Mouse (Mus musculus): ENCODE measurements around the gene Tldc2. TPM values are rescaled to one million over a fixed set of nuclear protein-coding genes. Genes with fewer than 3 reads are reported as not detected.

Gene Tldc2
- polyA plus RNA-seq, 1 experiment from 2014 or later: not detected

DNA sequence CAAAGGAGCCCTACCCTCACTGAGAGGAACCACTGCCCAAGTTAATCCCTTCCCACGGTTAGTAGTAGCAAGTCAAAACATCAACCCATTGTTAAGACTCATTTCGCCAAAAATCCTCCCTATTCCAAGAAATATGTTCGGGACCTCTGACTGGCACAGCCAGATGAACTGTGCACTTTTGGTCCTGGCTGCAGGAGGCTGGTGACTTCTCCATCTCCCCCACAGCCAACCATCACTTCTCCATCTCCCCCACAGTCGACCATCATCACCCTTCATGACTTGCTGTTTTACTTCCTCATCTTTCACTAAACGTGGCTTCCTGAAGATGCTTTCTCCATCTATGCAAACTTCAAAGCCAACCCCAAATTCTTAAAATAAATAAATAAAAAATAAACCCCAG lies 52.0 kb downstream of the Tldc2 start:
- Histone ChIP-seq H3K4me3 (ENCODE audit: low read length) (no peak overlapping the region), H3K4me2 (ENCODE audit: low read length) (no peak overlapping the region), H3K36me3 (ENCODE audit: control insufficient read depth, insufficient read depth, low read length) (no peaks in the 10 kb centered on the region), H3K9me3 (ENCODE audit: control insufficient read depth, low read length) (no peaks in the 10 kb centered on the region), H3K27ac (ENCODE audit: low read depth, low read length) (no peak overlapping the region), H3K27me3 (replicated peaks; ENCODE audit: control insufficient read depth, insufficient read depth, low read length) (no peaks in the 10 kb centered on the region), H3K4me1 (ENCODE audit: control insufficient read depth, insufficient read depth, low read depth, low read length) (peaks cover 3% of the 10 kb centered on the region), H3K9ac (ENCODE audit: low read depth, low read length) (no peak overlapping the region)
- ATAC-seq: no peak
- WGBS: 83% methylated on average over 5 of the region's 5 CpGs

GRCm38 (mm10) chr2:157139251-157139802 lies 52.5 kb downstream of the Tldc2 start:
- H3K9ac ChIP-seq (ENCODE audit: low read depth, low read length): no peak overlapping the region
- no peak overlapping the region for H3K4me2 ChIP-seq (ENCODE audit: low read length)
- 94% methylated on average over 5 of the region's 5 CpGs for WGBS
- no peaks in the 10 kb centered on the region for H3K36me3 ChIP-seq (ENCODE audit: control insufficient read depth, insufficient read depth, low read length)
- H3K9me3 ChIP-seq (ENCODE audit: control insufficient read depth, low read length): no peaks in the 10 kb centered on the region
- no peak overlapping the region for H3K4me3 ChIP-seq (ENCODE audit: low read length)
- H3K27ac ChIP-seq (ENCODE audit: low read depth, low read length): no peak overlapping the region
- no peaks in the 10 kb centered on the region for H3K27me3 ChIP-seq (replicated peaks; ENCODE audit: control insufficient read depth, insufficient read depth, low read length)
- no peaks in the 10 kb centered on the region; the same call in none of the 2 replicates for H3K4me1 ChIP-seq (ENCODE audit: control insufficient read depth, insufficient read depth, low read depth, low read length)
- no peak for ATAC-seq

DNA sequence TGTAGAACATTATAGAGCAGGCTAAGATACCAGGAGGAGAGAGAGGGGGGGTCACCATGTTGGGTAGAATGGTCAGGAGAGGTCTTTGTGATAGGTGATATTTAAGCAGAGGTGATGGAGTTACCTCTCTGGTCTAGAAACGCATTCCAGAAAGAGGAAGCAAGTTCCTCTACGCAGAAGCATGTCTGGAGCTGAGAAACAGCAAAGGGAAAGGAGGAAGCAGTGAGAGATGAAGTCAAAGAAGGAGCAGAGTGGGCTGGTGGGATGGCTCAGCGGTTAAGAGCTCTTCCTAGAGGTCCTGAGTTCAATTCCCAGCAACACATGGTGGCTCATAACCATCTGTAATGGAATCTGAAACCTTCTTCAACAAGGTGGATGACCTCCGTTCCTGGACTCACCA lies 55.1 kb downstream of the Tldc2 start:
- WGBS: 83% methylated on average over 4 of the region's 4 CpGs
- H3K27ac ChIP-seq (ENCODE audit: low read depth, low read length): no peak overlapping the region
- H3K27me3 ChIP-seq (replicated peaks; ENCODE audit: control insufficient read depth, insufficient read depth, low read length): no peaks in the 10 kb centered on the region
- H3K9ac ChIP-seq (ENCODE audit: low read depth, low read length): no peak overlapping the region
- no peaks in the 10 kb centered on the region for H3K4me1 ChIP-seq (ENCODE audit: control insufficient read depth, insufficient read depth, low read depth, low read length)
- H3K4me2 ChIP-seq (ENCODE audit: low read length): no peak overlapping the region
- H3K9me3 ChIP-seq (ENCODE audit: control insufficient read depth, low read length): no peaks in the 10 kb centered on the region
- ATAC-seq: no peak
- H3K4me3 ChIP-seq (ENCODE audit: low read length): no peak overlapping the region
- no peaks in the 10 kb centered on the region; the same call in 1 of the 2 replicates for H3K36me3 ChIP-seq (ENCODE audit: control insufficient read depth, insufficient read depth, low read length)

- 78% methylated on average over 5 of the region's 5 CpGs for WGBS
- H3K9me3 ChIP-seq (ENCODE audit: control insufficient read depth, low read length): no peaks in the 10 kb centered on the region
- H3K27ac ChIP-seq (ENCODE audit: low read depth, low read length): no peak overlapping the region
- no peak for ATAC-seq
- H3K27me3 ChIP-seq (replicated peaks; ENCODE audit: control insufficient read depth, insufficient read depth, low read length): no peaks in the 10 kb centered on the region
- no peak overlapping the region for H3K4me3 ChIP-seq (ENCODE audit: low read length)
- no peak overlapping the region for H3K9ac ChIP-seq (ENCODE audit: low read depth, low read length)
- no peaks in the 10 kb centered on the region for H3K4me1 ChIP-seq (ENCODE audit: control insufficient read depth, insufficient read depth, low read depth, low read length)
- H3K4me2 ChIP-seq (ENCODE audit: low read length): no peak overlapping the region
- no peaks in the 10 kb centered on the region; the same call in 1 of the 2 replicates for H3K36me3 ChIP-seq (ENCODE audit: control insufficient read depth, insufficient read depth, low read length)
Measured at GRCm38 (mm10) chr2:157144132-157144531, 57.3 kb downstream of the Tldc2 start.

DNA sequence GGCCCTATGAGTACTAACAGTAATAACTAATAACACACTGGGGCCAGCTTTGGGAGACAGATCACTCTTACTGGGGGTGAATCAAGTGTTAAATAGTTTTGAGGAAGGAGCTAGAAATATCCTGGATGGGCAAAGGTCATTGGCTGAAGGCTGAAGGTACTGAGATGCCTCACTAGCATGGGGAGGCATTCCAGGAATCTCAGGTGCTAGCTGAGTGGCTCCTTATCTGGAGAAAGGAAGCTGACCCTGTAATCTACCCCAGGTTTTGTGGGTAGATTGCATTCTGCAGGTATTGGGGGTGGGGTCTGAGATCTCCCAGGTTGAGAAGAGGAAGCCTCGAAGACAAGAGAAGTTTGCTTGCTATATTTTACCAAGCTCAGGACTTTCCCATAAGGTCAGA lies 58.3 kb downstream of the Tldc2 start:
- no peak overlapping the region for H3K4me3 ChIP-seq (ENCODE audit: low read length)
- ATAC-seq: no peak
- no peaks in the 10 kb centered on the region for H3K9me3 ChIP-seq (ENCODE audit: control insufficient read depth, low read length)
- no peaks in the 10 kb centered on the region for H3K4me1 ChIP-seq (ENCODE audit: control insufficient read depth, insufficient read depth, low read depth, low read length)
- no peaks in the 10 kb centered on the region for H3K27me3 ChIP-seq (replicated peaks; ENCODE audit: control insufficient read depth, insufficient read depth, low read length)
- no peak overlapping the region for H3K9ac ChIP-seq (ENCODE audit: low read depth, low read length)
- 100% methylated on average over 1 of the region's 1 CpGs for WGBS
- H3K36me3 ChIP-seq (ENCODE audit: control insufficient read depth, insufficient read depth, low read length): peaks cover 2% of the 10 kb centered on the region; the same call in 1 of the 2 replicates
- no peak overlapping the region for H3K27ac ChIP-seq (ENCODE audit: low read depth, low read length)
- H3K4me2 ChIP-seq (ENCODE audit: low read length): no peak overlapping the region

Other genes starting within 250 kb of the Tldc2 start
- 16.0 and 20.4 TPM in 2 replicates for gene Tgif2, start 247.0 kb upstream of the Tldc2 start, polyA plus RNA-seq (2015; fragmentation: Nextera tagmentation; extraction: Ambion mirVana)
- 6.9 and 8.1 TPM in 2 replicates for gene 4930518I15Rik, start 229.1 kb upstream of the Tldc2 start, polyA plus RNA-seq (2015; fragmentation: Nextera tagmentation; extraction: Ambion mirVana)
- 138 and 151 TPM in 2 replicates for gene Rab5if, start 223.9 kb upstream of the Tldc2 start, polyA plus RNA-seq (2015; fragmentation: Nextera tagmentation; extraction: Ambion mirVana)
- gene Sla2, start 199.9 kb upstream of the Tldc2 start, polyA plus RNA-seq (2015; fragmentation: Nextera tagmentation; extraction: Ambion mirVana): 0.21 and 0.25 TPM in 2 replicates
- 168 and 181 TPM in 2 replicates for gene Ndrg3, start 95.0 kb upstream of the Tldc2 start, polyA plus RNA-seq (2015; fragmentation: Nextera tagmentation; extraction: Ambion mirVana)
- 10.5 and 11.6 TPM in 2 replicates for gene Dsn1, start 79.9 kb upstream of the Tldc2 start, polyA plus RNA-seq (2015; fragmentation: Nextera tagmentation; extraction: Ambion mirVana)
- gene Soga1, start 7.8 kb upstream of the Tldc2 start, polyA plus RNA-seq (2015; fragmentation: Nextera tagmentation; extraction: Ambion mirVana): 4.4 and 4.6 TPM in 2 replicates
- gene Samhd1, start 48.2 kb downstream of the Tldc2 start, polyA plus RNA-seq (2015; fragmentation: Nextera tagmentation; extraction: Ambion mirVana): 9.5 and 11.1 TPM in 2 replicates
- 4.7 and 5.9 TPM in 2 replicates for gene Rbl1, start 117.5 kb downstream of the Tldc2 start, polyA plus RNA-seq (2015; fragmentation: Nextera tagmentation; extraction: Ambion mirVana)
- gene Rpn2, start 192.0 kb downstream of the Tldc2 start, polyA plus RNA-seq (2015; fragmentation: Nextera tagmentation; extraction: Ambion mirVana): 237 and 246 TPM in 2 replicates
- gene Mroh8, start 192.5 kb downstream of the Tldc2 start, polyA plus RNA-seq (2015; fragmentation: Nextera tagmentation; extraction: Ambion mirVana): 0.47 and 0.51 TPM in 2 replicates